Mouse (Mus musculus): ENCODE results near the gene Cd69.

The Cd69 gene

DNA sequence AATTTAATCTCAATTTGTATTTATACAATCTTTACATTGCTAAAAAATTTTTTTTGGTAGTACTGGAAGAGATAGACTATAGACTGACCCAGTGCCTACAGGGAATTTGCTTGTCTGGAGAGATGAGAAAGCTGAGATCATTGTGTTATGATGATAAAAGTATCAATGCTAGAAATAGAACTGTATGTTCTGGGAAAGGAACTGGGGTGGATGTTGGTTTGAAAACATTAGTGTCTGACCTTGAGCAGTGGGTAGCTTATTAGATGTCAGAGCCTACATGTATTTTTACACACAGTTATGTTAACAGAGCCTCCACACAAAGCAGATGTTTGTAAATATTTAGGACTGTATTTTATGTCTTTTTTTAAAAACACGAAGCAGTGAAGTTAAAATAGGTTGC lies 51.1 kb downstream of the Cd69 start:
- DNase-seq (ENCODE audit: low spot score in 2 of 2), result no peak

GRCm38 (mm10) chr6:129223611-129224010 lies 51.6 kb downstream of the Cd69 start:
- no peak for DNase-seq (ENCODE audit: low spot score in 2 of 2)

DNA sequence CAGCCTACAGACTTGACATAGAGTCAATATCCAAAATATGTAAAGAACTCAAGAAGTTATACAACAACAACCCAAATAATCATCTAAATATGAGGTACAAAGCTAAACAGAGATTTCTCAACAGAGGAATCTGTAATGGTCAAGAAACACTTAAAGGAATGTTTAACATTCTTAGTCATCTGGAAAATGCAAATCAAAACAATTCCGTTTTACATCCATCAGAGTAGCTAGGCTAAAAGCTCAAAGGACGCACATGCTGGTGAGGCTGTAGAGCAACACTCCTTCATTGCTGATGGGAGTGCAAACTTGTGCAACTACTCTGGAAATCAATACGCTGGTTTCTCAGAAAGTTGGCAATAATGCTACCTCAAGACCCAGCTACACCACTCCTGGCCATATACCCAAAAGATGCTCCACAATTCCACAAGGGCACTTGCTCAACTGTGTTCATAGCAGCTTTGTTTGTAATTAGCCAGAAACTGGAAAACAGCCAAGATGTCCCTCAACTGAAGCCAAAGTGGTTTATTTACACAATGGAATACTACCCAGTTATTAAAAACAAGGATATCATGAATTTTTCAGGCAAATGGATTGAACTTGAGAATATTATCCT lies 52.9 kb downstream of the Cd69 start:
- DNase-seq (ENCODE audit: low spot score in 2 of 2), result no peak

DNA sequence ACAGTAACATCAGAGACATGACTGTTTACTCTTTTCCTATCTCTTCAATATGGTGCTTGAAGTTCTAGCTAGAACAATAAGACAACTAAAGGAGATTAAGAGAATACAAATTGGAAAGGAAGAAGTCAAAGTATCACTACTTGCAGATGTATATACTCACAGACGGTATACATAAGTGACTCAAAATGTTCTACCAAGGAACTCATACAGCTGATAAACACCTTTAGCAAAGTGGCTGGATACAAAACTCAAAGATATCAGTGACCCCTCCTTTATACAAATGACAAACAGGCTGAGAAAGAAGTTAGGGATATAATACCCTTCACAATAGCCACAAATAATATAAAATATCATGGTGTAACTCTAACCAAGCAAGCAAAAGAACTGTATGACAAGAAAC lies 54.2 kb downstream of the Cd69 start:
- no peak for DNase-seq (ENCODE audit: low spot score in 2 of 2)

GRCm38 (mm10) chr6:129219897-129220517 lies 55.2 kb downstream of the Cd69 start:
- no peak for DNase-seq (ENCODE audit: low spot score in 2 of 2)

- no peak for DNase-seq (ENCODE audit: low spot score in 2 of 2)
Measured at GRCm38 (mm10) chr6:129218191-129218696, 57.0 kb downstream of the Cd69 start.

All from frontal cortex, postnatal 10 days (tissue).